Mouse (Mus musculus) olfactory bulb, adult 2 months (tissue): Measurements from ENCODE around the gene Tmem158.

Experiments used
- CTCF ChIP-seq: fragments of 200-500 bp; IDR thresholded peaks from 2 replicates; pipeline ENCODE4 v1.5.1; 2012; ENCODE audit warnings: low read depth, mild to moderate bottlenecking, low read length, moderate library complexity; ENCODE audit not compliant: insufficient read depth
- POLR2A ChIP-seq: fragments of 200-500 bp; IDR thresholded peaks from 2 replicates; pipeline ENCODE4 v1.6.1; 2012; ENCODE audit warnings: mild to moderate bottlenecking, low read depth, low read length, moderate library complexity; ENCODE audit not compliant: insufficient read depth

DNA sequence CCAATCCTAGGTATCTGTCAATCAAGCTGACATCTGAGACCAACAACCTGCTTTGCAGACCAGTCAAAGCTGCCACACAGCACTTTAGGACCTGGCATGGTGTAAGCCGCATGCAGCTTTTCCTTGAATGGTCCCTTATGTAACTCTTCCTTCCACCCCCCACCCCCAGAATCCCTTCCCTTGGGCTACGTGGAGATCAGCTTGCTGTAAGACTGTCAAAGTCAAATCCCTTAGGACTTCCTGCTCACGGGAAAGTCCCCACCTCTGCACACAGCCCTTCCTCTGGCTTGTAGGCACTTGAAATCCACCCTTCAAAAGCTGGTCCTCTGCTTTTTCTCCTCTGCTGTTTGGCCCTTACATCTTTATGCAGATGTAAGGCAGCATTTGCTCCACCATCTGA is 24.9 kb downstream of the Tmem158 start:
- TF ChIP-seq CTCF (no peak), POLR2A (no peak)
